Mouse (Mus musculus) MEL (cell line): ENCODE results near the gene Ppp1ca. TPM values are rescaled to one million over a fixed set of nuclear protein-coding genes. Genes with fewer than 3 reads are reported as not detected.
A peak's percentile ranks its signal among the peaks of the same experiment; 100 is the strongest.

Source experiments
- DNase-seq: peaks from one replicate; pipeline ENCODE4 v3.0.0; 2011; ENCODE audit warnings: low read depth, low spot score
- H3K27ac ChIP-seq: 2 replicates; pipeline ENCODE4 v1.5.1; 2012; ENCODE audit warnings: low read depth, mild to moderate bottlenecking, control low read depth, low read length, moderate library complexity; ENCODE audit not compliant: control insufficient read depth
- H3K27me3 ChIP-seq, 2 experiments: fragments of 150-350 bp in 1 of 2; sonication (generic) in 1 of 2; 2 replicates each; pipeline ENCODE4 v1.6.1; 2012; ENCODE audit warnings: low read length in 2 of 2, mild to moderate bottlenecking in 2 of 2, improper control_type of control experiment in 1 of 2, moderate library complexity in 1 of 2; ENCODE audit not compliant: insufficient read depth in 2 of 2, control insufficient read depth in 1 of 2
- H3K36me3 ChIP-seq, 2 experiments: 2 replicates each; pipeline ENCODE4 v1.6.1; 2012 to 2014; ENCODE audit warnings: low read length in 2 of 2, improper control_type of control experiment in 1 of 2, inconsistent platforms in 1 of 2, mild to moderate bottlenecking in 1 of 2; ENCODE audit not compliant: insufficient read depth in 2 of 2, control insufficient read depth in 1 of 2
- H3K4me1 ChIP-seq, 2 experiments: fragments of 150-350 bp in 1 of 2; sonication (generic) in 1 of 2; 2 replicates each; pipeline ENCODE4 v1.6.1; 2012; ENCODE audit warnings: low read length in 2 of 2, improper control_type of control experiment in 1 of 2, mild to moderate bottlenecking in 1 of 2; ENCODE audit not compliant: insufficient read depth in 2 of 2, control insufficient read depth in 1 of 2
- H3K4me3 ChIP-seq, 2 experiments: fragments of 150-350 bp in 1 of 2; sonication (generic) in 1 of 2; 2 replicates each; pipeline ENCODE4 v1.5.1; 2012; ENCODE audit warnings: low read depth in 2 of 2, low read length in 2 of 2, mild to moderate bottlenecking in 2 of 2, moderate library complexity in 2 of 2, control low read depth in 1 of 2, improper control_type of control experiment in 1 of 2; ENCODE audit not compliant: control insufficient read depth in 1 of 2, insufficient read depth in 1 of 2
- H3K79me2 ChIP-seq: 2 replicates; pipeline ENCODE4 v1.6.1; 2012; ENCODE audit warnings: mild to moderate bottlenecking, low read length, moderate library complexity; ENCODE audit not compliant: control insufficient read depth, poor library complexity, insufficient read depth
- H3K9ac ChIP-seq: 2 replicates; pipeline ENCODE4 v1.6.1; 2012; ENCODE audit warnings: low read depth, mild to moderate bottlenecking, control low read depth, low read length, moderate library complexity; ENCODE audit not compliant: control insufficient read depth, poor library complexity, severe bottlenecking
- H3K9me3 ChIP-seq: fragments of 150-350 bp; sonication (generic); replicated peaks from 2 replicates; pipeline ENCODE4 v1.6.1; 2012; ENCODE audit warnings: mild to moderate bottlenecking, low read length, improper control_type of control experiment, moderate library complexity; ENCODE audit not compliant: insufficient read depth
- BHLHE40 ChIP-seq: IDR thresholded peaks from 2 replicates; pipeline ENCODE4 v1.6.1; 2012; ENCODE audit warnings: low read depth, mild to moderate bottlenecking, inconsistent platforms, low read length, improper control_type of control experiment, borderline replicate concordance
- CHD2 ChIP-seq: IDR thresholded peaks from 2 replicates; pipeline ENCODE4 v1.6.1; 2011; ENCODE audit warnings: low read length, improper control_type of control experiment
- E2F4 ChIP-seq: IDR thresholded peaks from 2 replicates; pipeline ENCODE4 v1.6.1; 2011; ENCODE audit warnings: low read depth, low read length, improper control_type of control experiment, borderline replicate concordance
- ELF1 ChIP-seq: IDR thresholded peaks from 2 replicates; pipeline ENCODE4 v1.6.1; 2014; ENCODE audit warnings: low read depth, mild to moderate bottlenecking, inconsistent platforms, low read length, improper control_type of control experiment, moderate library complexity
- EP300 ChIP-seq, 2 experiments: IDR thresholded peaks; 2 replicates each; pipeline ENCODE4 v1.6.1; 2011; ENCODE audit warnings: improper control_type of control experiment in 2 of 2, low read length in 2 of 2, low read depth in 1 of 2, mild to moderate bottlenecking in 1 of 2
- GABPA ChIP-seq: IDR thresholded peaks from 2 replicates; pipeline ENCODE4 v1.6.1; 2012; ENCODE audit warnings: low read depth, mild to moderate bottlenecking, inconsistent platforms, low read length, improper control_type of control experiment, moderate library complexity
- GATA1 ChIP-seq: IDR thresholded peaks from 2 replicates; pipeline ENCODE4 v1.6.1; 2011; ENCODE audit warnings: low read depth, low read length, improper control_type of control experiment
- MAFK ChIP-seq: IDR thresholded peaks from 2 replicates; pipeline ENCODE4 v1.6.1; 2011; ENCODE audit warnings: low read depth, mild to moderate bottlenecking, low read length, improper control_type of control experiment, borderline replicate concordance
- MAX ChIP-seq: IDR thresholded peaks from 2 replicates; pipeline ENCODE4 v1.6.1; 2011; ENCODE audit warnings: low read length, improper control_type of control experiment
- MAZ ChIP-seq: IDR thresholded peaks from 2 replicates; pipeline ENCODE4 v1.6.1; 2012; ENCODE audit warnings: low read depth, mild to moderate bottlenecking, inconsistent platforms, low read length, improper control_type of control experiment
- MEF2A ChIP-seq: IDR thresholded peaks from 2 replicates; pipeline ENCODE4 v1.6.1; 2014; ENCODE audit warnings: low read depth, mild to moderate bottlenecking, inconsistent platforms, low read length, improper control_type of control experiment; ENCODE audit not compliant: poor library complexity, insufficient replicate concordance, severe bottlenecking; ENCODE audit errors: extremely low read depth
- MYB ChIP-seq: IDR thresholded peaks from 2 replicates; pipeline ENCODE4 v1.6.1; 2011; ENCODE audit warnings: mild to moderate bottlenecking, low read depth, low read length, improper control_type of control experiment
- MYC ChIP-seq: IDR thresholded peaks from 2 replicates; pipeline ENCODE4 v1.6.1; 2011; ENCODE audit warnings: low read depth, mild to moderate bottlenecking, low read length, improper control_type of control experiment, moderate library complexity
- NELFE ChIP-seq: IDR thresholded peaks from 2 replicates; pipeline ENCODE4 v1.6.1; 2011; ENCODE audit warnings: low read depth, low read length, improper control_type of control experiment
- NRF1 ChIP-seq: IDR thresholded peaks from 2 replicates; pipeline ENCODE4 v1.6.1; 2014; ENCODE audit warnings: low read depth, mild to moderate bottlenecking, inconsistent platforms, low read length, improper control_type of control experiment, moderate library complexity; ENCODE audit not compliant: poor library complexity, insufficient read depth, severe bottlenecking
- POLR2A ChIP-seq, 2 experiments: IDR thresholded peaks; 2 replicates each; pipeline ENCODE4 v1.6.1; 2011 to 2012; ENCODE audit warnings: low read length in 2 of 2, mild to moderate bottlenecking in 2 of 2, control low read depth in 1 of 2, improper control_type of control experiment in 1 of 2, low read depth in 1 of 2, moderate library complexity in 1 of 2; ENCODE audit not compliant: control insufficient read depth in 1 of 2, insufficient read depth in 1 of 2, poor library complexity in 1 of 2
- POLR2AphosphoS2 ChIP-seq: IDR thresholded peaks from 2 replicates; pipeline ENCODE4 v1.6.1; 2011; ENCODE audit warnings: low read length, improper control_type of control experiment
- POLR2AphosphoS5 ChIP-seq: IDR thresholded peaks from 2 replicates; pipeline ENCODE4 v1.6.1; 2012; ENCODE audit warnings: low read depth, borderline replicate concordance, mild to moderate bottlenecking, inconsistent platforms, low read length, moderate library complexity, mixed read lengths
- RAD21 ChIP-seq: IDR thresholded peaks from 2 replicates; pipeline ENCODE4 v1.6.1; 2011; ENCODE audit warnings: mild to moderate bottlenecking, low read depth, low read length, improper control_type of control experiment
- RCOR1 ChIP-seq: IDR thresholded peaks from 2 replicates; pipeline ENCODE4 v1.6.1; 2012; ENCODE audit warnings: low read depth, mild to moderate bottlenecking, inconsistent platforms, low read length, improper control_type of control experiment
- SIN3A ChIP-seq: IDR thresholded peaks from 2 replicates; pipeline ENCODE4 v1.6.1; 2012; ENCODE audit warnings: low read length, improper control_type of control experiment, inconsistent platforms
- TAL1 ChIP-seq: IDR thresholded peaks from 2 replicates; pipeline ENCODE4 v1.6.1; 2012; ENCODE audit warnings: mild to moderate bottlenecking, inconsistent platforms, low read length, moderate library complexity, mixed read lengths
- TBP ChIP-seq: IDR thresholded peaks from 2 replicates; pipeline ENCODE4 v1.8.0; 2011; ENCODE audit warnings: low read depth, low read length, improper control_type of control experiment
- TCF12 ChIP-seq: IDR thresholded peaks from 2 replicates; pipeline ENCODE4 v1.6.1; 2014; ENCODE audit warnings: low read depth, mild to moderate bottlenecking, inconsistent platforms, low read length, improper control_type of control experiment, moderate library complexity
- ZKSCAN1 ChIP-seq: IDR thresholded peaks from 2 replicates; pipeline ENCODE4 v1.6.1; 2012; ENCODE audit warnings: low read depth, mild to moderate bottlenecking, inconsistent platforms, low read length, improper control_type of control experiment, moderate library complexity
- polyA plus RNA-seq, 2 experiments: library from polyadenylated mRNA; stranded (reverse) in 1 of 2; unstranded in 1 of 2; fragments of >175 nt in 1 of 2; fragments of >200 nt in 1 of 2; gene quantifications; 2 replicates each; pipeline versions ENCODE4 v1.2.1 to v1.2.4; 2012; ENCODE audit warnings: low replicate concordance in 2 of 2, low read depth in 1 of 2; ENCODE audit not compliant: insufficient read length in 2 of 2, insufficient read depth in 1 of 2, missing spikeins in 1 of 2
- total RNA-seq: library from RNA; depleted of rRNA; stranded (reverse); fragments of 300-350 nt; gene quantifications from 2 replicates; pipeline ENCODE4 v1.2.3, GENCODE M21; 2012

The Ppp1ca gene
- total and polyA plus RNA-seq, 3 experiments = 453 to 505 (median 455) TPM

DNA sequence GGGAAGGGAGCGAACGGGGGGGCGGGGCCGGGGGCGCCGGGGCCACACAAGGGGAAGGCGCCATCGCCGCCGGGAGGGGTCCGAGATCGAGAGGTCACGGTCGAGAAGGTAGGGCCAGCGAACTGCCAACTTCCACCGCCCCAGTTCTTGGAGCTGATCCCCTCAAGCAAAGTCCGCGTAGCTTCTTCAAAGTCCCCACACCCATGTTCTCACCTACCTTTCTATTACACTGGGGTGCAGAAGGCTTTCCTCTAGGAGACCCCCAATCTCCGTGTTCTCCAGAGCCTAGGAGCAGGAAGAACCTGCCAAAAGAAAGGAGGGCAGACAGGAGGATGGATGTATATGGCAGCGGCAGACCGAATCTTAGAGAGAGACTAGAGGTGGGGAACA is 23.6 kb downstream of the Ppp1ca start:
- Histone ChIP-seq H3K27ac (no peak overlapping the region), H3K4me1 (peaks cover 4 to 23% of the 10 kb centered on the region in 2 experiments), H3K4me3 (peak overlapping the region in 1 of 2 experiments; percentile 92; a peak in 1 of 4 replicates), H3K27me3 (peaks cover 10 to 18% of the 10 kb centered on the region in 2 experiments), H3K9me3 (no peaks in the 10 kb centered on the region), H3K79me2 (peaks cover 2% of the 10 kb centered on the region; the same call in 1 of the 2 replicates), H3K36me3 (peaks cover 0 to 18% of the 10 kb centered on the region in 2 experiments; a peak in 2 of 4 replicates), H3K9ac (no peak overlapping the region; the same call in 1 of the 2 replicates)
- no peak for TF ChIP-seq TBP
- no peak for TF ChIP-seq POLR2AphosphoS5
- no peak for TF ChIP-seq MYC
- no peak for TF ChIP-seq BHLHE40
- no peak for TF ChIP-seq ZKSCAN1
- TF ChIP-seq CHD2 = no peak
- no peak for TF ChIP-seq RAD21
- no peak for TF ChIP-seq E2F4
- no peak for TF ChIP-seq MAX
- no peak for TF ChIP-seq GATA1
- no peak for TF ChIP-seq MEF2A
- no peak for TF ChIP-seq GABPA
- DNase-seq = no peak

DNA sequence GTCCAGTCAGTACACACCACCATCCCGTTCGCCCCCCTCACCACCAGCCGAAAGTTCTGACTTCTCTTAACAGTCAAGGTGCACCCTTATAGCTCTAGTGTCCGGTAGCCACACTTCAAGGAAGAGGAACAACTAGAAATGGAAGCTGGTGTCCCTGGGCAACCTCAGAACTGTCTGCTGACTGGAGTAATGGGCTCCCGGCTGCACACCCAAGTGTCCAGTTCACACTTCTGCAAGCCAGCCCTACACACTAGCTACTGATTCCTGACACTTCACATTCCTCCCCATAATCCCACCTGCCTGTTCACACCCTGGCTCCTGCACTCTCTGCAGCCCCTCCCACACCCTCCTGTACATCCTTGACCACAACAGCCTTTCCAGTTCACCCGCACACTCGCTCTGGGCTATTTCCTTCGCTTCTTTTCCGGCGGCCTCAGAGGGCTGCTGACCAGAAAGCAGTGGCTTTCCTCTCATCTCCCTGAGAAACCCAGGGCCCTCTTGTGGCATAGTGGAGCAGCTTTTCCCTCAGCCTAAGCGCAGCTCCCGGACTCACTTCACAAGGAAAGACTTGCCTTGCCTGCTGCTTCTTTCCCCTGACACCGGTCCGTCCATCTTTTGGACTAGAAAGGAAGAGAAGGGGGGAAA is 24.3 kb downstream of the Ppp1ca start:
- Histone ChIP-seq H3K9ac (no peak overlapping the region), H3K79me2 (peaks cover 2% of the 10 kb centered on the region; the same call in 1 of the 2 replicates), H3K36me3 (peaks cover 0 to 25% of the 10 kb centered on the region in 2 experiments; a peak in 2 of 4 replicates), H3K27ac (no peak overlapping the region), H3K27me3 (peaks cover 10 to 18% of the 10 kb centered on the region in 2 experiments), H3K9me3 (no peaks in the 10 kb centered on the region), H3K4me3 (no peak overlapping the region), H3K4me1 (peaks cover 6 to 29% of the 10 kb centered on the region in 2 experiments)
- TF ChIP-seq GABPA (no peak), POLR2AphosphoS2 (no peak)
- DNase-seq = no peak

DNA sequence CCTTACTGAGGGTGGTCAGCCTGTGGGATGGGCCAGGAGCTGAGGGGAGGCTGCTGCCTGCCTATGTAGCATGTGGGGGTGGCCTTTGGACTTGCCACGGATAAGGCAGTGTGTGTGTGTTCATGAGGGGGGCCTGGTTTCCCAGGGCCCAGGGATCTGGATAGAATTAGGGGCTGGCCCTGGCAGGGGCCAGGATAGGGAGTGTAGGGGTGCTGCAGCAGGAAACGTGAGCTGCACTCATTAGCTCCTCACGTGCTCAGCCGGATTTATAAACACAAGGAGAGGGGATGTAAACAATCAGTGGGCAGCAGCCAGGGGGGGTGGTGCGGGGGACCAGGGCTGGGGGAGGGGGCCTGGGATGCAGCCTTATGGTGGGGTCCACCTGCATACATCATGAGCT is 25.3 kb downstream of the Ppp1ca start:
- H3K27me3 ChIP-seq = peaks cover 10 to 16% of the 10 kb centered on the region in 2 experiments
- no peak overlapping the region for H3K4me3 ChIP-seq
- H3K9ac ChIP-seq = no peak overlapping the region
- H3K79me2 ChIP-seq = peaks cover 2% of the 10 kb centered on the region; the same call in 1 of the 2 replicates
- DNase-seq = no peak
- peaks cover 11 to 37% of the 10 kb centered on the region in 2 experiments for H3K4me1 ChIP-seq
- no peak overlapping the region for H3K27ac ChIP-seq
- peaks cover 0 to 33% of the 10 kb centered on the region in 2 experiments; a peak in 2 of 4 replicates for H3K36me3 ChIP-seq
- no peaks in the 10 kb centered on the region for H3K9me3 ChIP-seq
- TF ChIP-seq RCOR1 = no peak
- TF ChIP-seq TCF12 = no peak
- TF ChIP-seq GABPA = no peak
- TF ChIP-seq MYB = no peak
- TF ChIP-seq E2F4 = no peak
- TF ChIP-seq NELFE = no peak
- no peak for TF ChIP-seq POLR2AphosphoS5
- TF ChIP-seq POLR2A (IDR thresholded peaks at IDR 0.05; ENCODE audit: control insufficient read depth in 1 of 2, insufficient read depth in 1 of 2, low read depth in 1 of 2, low read length in 2 of 2, poor library complexity in 1 of 2) = no peak
- TF ChIP-seq MAFK = no peak
- no peak for TF ChIP-seq NRF1
- TF ChIP-seq SIN3A = no peak
- TF ChIP-seq EP300 (IDR thresholded peaks at IDR 0.05; ENCODE audit: low read depth in 1 of 2, low read length in 2 of 2) = no peak
- TF ChIP-seq ELF1 = no peak
- TF ChIP-seq MAZ = no peak
- no peak for TF ChIP-seq POLR2AphosphoS2
- no peak for TF ChIP-seq TAL1
